Mouse (Mus musculus) brain, embryonic 14.5 days (tissue): ENCODE data around the gene Pcp4.

ENCODE experiments used
- CTCF ChIP-seq: fragments of 200-500 bp; IDR thresholded peaks from 2 replicates; pipeline ENCODE4 v1.5.1; 2012; ENCODE audit warnings: inconsistent platforms, mild to moderate bottlenecking, moderate library complexity, borderline replicate concordance; ENCODE audit not compliant: insufficient read depth, insufficient read length; ENCODE audit errors: extremely low read depth
- POLR2A ChIP-seq: fragments of 200-500 bp; IDR thresholded peaks from 2 replicates; pipeline ENCODE4 v1.6.1; 2012; ENCODE audit warnings: mild to moderate bottlenecking, inconsistent platforms, borderline replicate concordance; ENCODE audit not compliant: poor library complexity, insufficient read depth, insufficient read length, severe bottlenecking; ENCODE audit errors: extremely low read depth

DNA sequence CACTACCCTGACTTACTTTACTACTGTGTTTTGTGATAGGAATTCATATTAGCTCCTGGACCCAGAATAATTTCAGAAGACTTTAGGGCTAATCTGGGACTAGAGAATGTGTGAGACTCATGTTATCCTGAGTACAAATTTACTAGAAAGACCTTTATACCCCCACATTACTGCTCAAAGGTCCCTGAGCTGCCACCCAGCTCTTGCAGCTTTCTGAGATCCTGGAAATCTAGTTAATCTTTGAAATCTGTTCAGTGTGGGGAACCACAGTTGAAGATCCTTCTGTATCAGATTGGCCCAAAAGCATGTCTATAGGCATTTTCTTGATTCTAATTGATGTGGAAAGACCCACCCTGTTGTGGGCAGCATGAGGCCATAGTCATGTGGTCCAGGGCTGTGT is 69.0 kb downstream of the Pcp4 start:
- TF ChIP-seq POLR2A (no peak), CTCF (no peak)
